Mouse (Mus musculus) neural tube, embryonic 13.5 days (tissue): ENCODE results near the gene Wdr70. TPM values are rescaled to one million over a fixed set of nuclear protein-coding genes. Genes with fewer than 3 reads are reported as not detected.
"Not testable (repeated sequence)": the region's sequence is repeated elsewhere in the genome, so short reads cannot be mapped to it uniquely, and the experiment has no call there.

Source experiments
- ATAC-seq: fragments of 200-750 bp; cut with Nextera tagmentation; 2 replicates; pipeline ENCODE4 v1.8.0; 2017; ENCODE audit warnings: low read depth, mild to moderate bottlenecking, moderate TSS enrichment, moderate library complexity
- H3K27ac ChIP-seq: fragments of 300-500 bp; sonication (generic); replicated peaks from 2 replicates; pipeline ENCODE4 v1.5.1; 2015; ENCODE audit warnings: moderate library complexity, mild to moderate bottlenecking, inconsistent platforms
- H3K27me3 ChIP-seq: fragments of 300-500 bp; sonication (generic); 2 replicates; pipeline ENCODE4 v1.6.1; 2015; ENCODE audit warnings: mild to moderate bottlenecking, inconsistent platforms
- H3K36me3 ChIP-seq: fragments of 300-500 bp; sonication (generic); 2 replicates; pipeline ENCODE4 v1.6.1; 2015; ENCODE audit warnings: mild to moderate bottlenecking, inconsistent platforms
- H3K4me1 ChIP-seq: fragments of 300-500 bp; sonication (generic); replicated peaks from 2 replicates; pipeline ENCODE4 v1.6.1; 2015; ENCODE audit warnings: inconsistent platforms
- H3K4me2 ChIP-seq: fragments of 300-500 bp; sonication (generic); 2 replicates; pipeline ENCODE4 v1.6.1; 2015; ENCODE audit warnings: inconsistent platforms, mild to moderate bottlenecking, moderate library complexity
- H3K4me3 ChIP-seq: fragments of 300-500 bp; sonication (generic); 2 replicates; pipeline ENCODE4 v1.5.1; 2015; ENCODE audit warnings: mild to moderate bottlenecking, inconsistent platforms
- H3K9ac ChIP-seq: fragments of 300-500 bp; sonication (generic); 2 replicates; pipeline ENCODE4 v1.6.1; 2015; ENCODE audit warnings: moderate library complexity, mild to moderate bottlenecking, inconsistent platforms
- H3K9me3 ChIP-seq: fragments of 300-500 bp; sonication (generic); 2 replicates; pipeline ENCODE4 v1.6.1; 2016; ENCODE audit warnings: inconsistent platforms
- whole genome bisulfite sequencing: fragments of 180-500 bp; shearing (Covaris S2); methylation state at CpG from one replicate; pipeline ENCODE4 v1.1.7; 2015; 5-methylcytosine and 5-hydroxymethylcytosine counted together
- polyA plus RNA-seq: library from polyadenylated mRNA; unstranded; fragments of >200 nt; fragmentation: Nextera tagmentation; extraction: Ambion mirVana; gene quantifications from 2 replicates; pipeline ENCODE4 v1.2.1, GENCODE M21; 2015

Gene Wdr70
- polyA plus RNA-seq, 1 experiment from 2014 or later, result 69.2 TPM

GRCm38 (mm10) chr15:8090685-8091084, 8.3 kb downstream of the Wdr70 start:
- Histone ChIP-seq H3K9me3 (no peaks in the 10 kb centered on the region), H3K27ac (no peak overlapping the region), H3K9ac (no peak overlapping the region), H3K4me2 (no peak overlapping the region), H3K4me1 (no peaks in the 10 kb centered on the region), H3K27me3 (no peaks in the 10 kb centered on the region), H3K4me3 (no peak overlapping the region), H3K36me3 (peaks cover 47% of the 10 kb centered on the region)
- ATAC-seq, result no peak
- WGBS, result 94% methylated on average over 2 of the region's 2 CpGs

- Histone ChIP-seq H3K27ac (no peak overlapping the region), H3K36me3 (peaks cover 32% of the 10 kb centered on the region), H3K9ac (no peak overlapping the region), H3K27me3 (no peaks in the 10 kb centered on the region), H3K9me3 (no peaks in the 10 kb centered on the region), H3K4me2 (no peak overlapping the region), H3K4me3 (no peak overlapping the region), H3K4me1 (no peaks in the 10 kb centered on the region)
- ATAC-seq, result no peak
- 85% methylated on average over 3 of the region's 3 CpGs for WGBS
Observed at GRCm38 (mm10) chr15:8088715-8089114, 10.3 kb downstream of the Wdr70 start.

GRCm38 (mm10) chr15:8087293-8087692, 11.7 kb downstream of the Wdr70 start:
- no peak for ATAC-seq
- Histone ChIP-seq H3K27me3 (no peaks in the 10 kb centered on the region), H3K9ac (no peak overlapping the region), H3K4me1 (no peaks in the 10 kb centered on the region), H3K36me3 (peaks cover 24% of the 10 kb centered on the region), H3K4me2 (no peak overlapping the region), H3K27ac (no peak overlapping the region), H3K9me3 (no peaks in the 10 kb centered on the region), H3K4me3 (no peak overlapping the region)
- WGBS, result 95% methylated on average over 4 of the region's 4 CpGs

GRCm38 (mm10) chr15:8082139-8082538, 16.9 kb downstream of the Wdr70 start:
- no peaks in the 10 kb centered on the region for H3K27me3 ChIP-seq
- H3K9me3 ChIP-seq, result no peaks in the 10 kb centered on the region
- peaks cover 41% of the 10 kb centered on the region for H3K36me3 ChIP-seq
- no peak overlapping the region for H3K4me2 ChIP-seq
- no peak overlapping the region for H3K9ac ChIP-seq
- no peak overlapping the region for H3K27ac ChIP-seq
- no peaks in the 10 kb centered on the region for H3K4me1 ChIP-seq
- WGBS, result 93% methylated on average over 8 of the region's 8 CpGs
- H3K4me3 ChIP-seq, result no peak overlapping the region
- no peak for ATAC-seq

GRCm38 (mm10) chr15:8073159-8073558, 25.9 kb downstream of the Wdr70 start:
- not testable (repeated sequence) for H3K27ac ChIP-seq, H3K4me2 ChIP-seq, H3K27me3 ChIP-seq, ATAC-seq, H3K9ac ChIP-seq, H3K9me3 ChIP-seq, H3K4me3 ChIP-seq, H3K4me1 ChIP-seq
- peaks cover 64% of the 10 kb centered on the region for H3K36me3 ChIP-seq
- WGBS, result 95% methylated on average over 3 of the region's 3 CpGs

GRCm38 (mm10) chr15:8065221-8065620, 33.8 kb downstream of the Wdr70 start:
- Histone ChIP-seq H3K9me3 (no peaks in the 10 kb centered on the region), H3K4me1 (no peaks in the 10 kb centered on the region), H3K27me3 (no peaks in the 10 kb centered on the region), H3K27ac (no peak overlapping the region), H3K4me2 (no peak overlapping the region), H3K36me3 (peaks cover 43% of the 10 kb centered on the region), H3K9ac (no peak overlapping the region), H3K4me3 (no peak overlapping the region)
- WGBS, result 91% methylated on average over 6 of the region's 6 CpGs
- no peak for ATAC-seq

GRCm38 (mm10) chr15:8051177-8051576, 47.8 kb downstream of the Wdr70 start:
- no peak for ATAC-seq
- Histone ChIP-seq H3K4me2 (no peak overlapping the region), H3K27ac (no peak overlapping the region), H3K9me3 (no peaks in the 10 kb centered on the region), H3K9ac (no peak overlapping the region), H3K36me3 (peaks cover 22% of the 10 kb centered on the region), H3K27me3 (no peaks in the 10 kb centered on the region), H3K4me3 (no peak overlapping the region), H3K4me1 (no peaks in the 10 kb centered on the region)
- WGBS, result 91% methylated on average over 3 of the region's 3 CpGs

- Histone ChIP-seq H3K9ac (no peak overlapping the region), H3K4me3 (no peak overlapping the region), H3K27ac (no peak overlapping the region), H3K4me1 (no peaks in the 10 kb centered on the region), H3K36me3 (peaks cover 19% of the 10 kb centered on the region), H3K4me2 (no peak overlapping the region), H3K9me3 (no peaks in the 10 kb centered on the region), H3K27me3 (no peaks in the 10 kb centered on the region)
- WGBS, result 78% methylated on average over 4 of the region's 4 CpGs
- ATAC-seq, result no peak
Observed at GRCm38 (mm10) chr15:8039834-8040233, 59.2 kb downstream of the Wdr70 start.

- Histone ChIP-seq H3K36me3 (peaks cover 21% of the 10 kb centered on the region), H3K9me3 (no peaks in the 10 kb centered on the region), H3K4me2 (no peak overlapping the region), H3K27me3 (no peaks in the 10 kb centered on the region), H3K9ac (no peak overlapping the region), H3K27ac (no peak overlapping the region), H3K4me3 (no peak overlapping the region), H3K4me1 (no peaks in the 10 kb centered on the region)
- ATAC-seq, result no peak
- WGBS, result 90% methylated on average over 5 of the region's 5 CpGs
Observed at GRCm38 (mm10) chr15:8038457-8038856, 60.6 kb downstream of the Wdr70 start.

GRCm38 (mm10) chr15:8037825-8038224, 61.2 kb downstream of the Wdr70 start:
- no peak overlapping the region for H3K27ac ChIP-seq
- no peak overlapping the region for H3K4me2 ChIP-seq
- 85% methylated on average over 3 of the region's 3 CpGs for WGBS
- H3K27me3 ChIP-seq, result no peaks in the 10 kb centered on the region
- H3K4me1 ChIP-seq, result no peaks in the 10 kb centered on the region
- peaks cover 21% of the 10 kb centered on the region for H3K36me3 ChIP-seq
- no peak overlapping the region for H3K4me3 ChIP-seq
- no peak for ATAC-seq
- no peaks in the 10 kb centered on the region for H3K9me3 ChIP-seq
- no peak overlapping the region for H3K9ac ChIP-seq

GRCm38 (mm10) chr15:8031211-8031610, 67.8 kb downstream of the Wdr70 start:
- H3K4me2 ChIP-seq, result no peak overlapping the region
- no peak overlapping the region for H3K9ac ChIP-seq
- no peak overlapping the region for H3K27ac ChIP-seq
- H3K36me3 ChIP-seq, result peaks cover 11% of the 10 kb centered on the region
- H3K4me3 ChIP-seq, result no peak overlapping the region
- H3K9me3 ChIP-seq, result no peaks in the 10 kb centered on the region
- H3K4me1 ChIP-seq, result no peaks in the 10 kb centered on the region
- 81% methylated on average over 7 of the region's 7 CpGs for WGBS
- ATAC-seq, result no peak
- no peaks in the 10 kb centered on the region for H3K27me3 ChIP-seq

- Histone ChIP-seq H3K4me2 (no peak overlapping the region), H3K4me1 (no peaks in the 10 kb centered on the region), H3K27ac (no peak overlapping the region), H3K9me3 (no peaks in the 10 kb centered on the region), H3K9ac (no peak overlapping the region), H3K4me3 (no peak overlapping the region), H3K27me3 (no peaks in the 10 kb centered on the region), H3K36me3 (peaks cover 11% of the 10 kb centered on the region)
- no peak for ATAC-seq
- 89% methylated on average over 3 of the region's 3 CpGs for WGBS
Observed at GRCm38 (mm10) chr15:8030643-8031042, 68.4 kb downstream of the Wdr70 start.

- H3K4me1 ChIP-seq, result no peaks in the 10 kb centered on the region
- no peaks in the 10 kb centered on the region for H3K27me3 ChIP-seq
- H3K4me3 ChIP-seq, result no peak overlapping the region
- WGBS, result 94% methylated on average over 2 of the region's 2 CpGs
- no peaks in the 10 kb centered on the region for H3K36me3 ChIP-seq
- H3K27ac ChIP-seq, result no peak overlapping the region
- H3K9me3 ChIP-seq, result no peaks in the 10 kb centered on the region
- H3K4me2 ChIP-seq, result no peak overlapping the region
- ATAC-seq, result no peak
- no peak overlapping the region for H3K9ac ChIP-seq
Observed at GRCm38 (mm10) chr15:8027503-8027902, 71.5 kb downstream of the Wdr70 start.
